Mouse (Mus musculus): ENCODE measurements around the gene Zfp472. TPM values are rescaled to one million over a fixed set of nuclear protein-coding genes. Genes with fewer than 3 reads are reported as not detected.
A peak's percentile ranks its signal among the peaks of the same experiment; 100 is the strongest.

Gene Zfp472
- polyA plus RNA-seq, 1 experiment, result 0.25 TPM

GRCm38 (mm10) chr17:32939831-32940230 lies 25.8 kb upstream of the Zfp472 start:
- Histone ChIP-seq H3K27ac (ENCODE audit: insufficient read depth, low read depth, low read length) (no peak overlapping the region), H3K27me3 (ENCODE audit: control insufficient read depth, insufficient read depth, low read length) (no peaks in the 10 kb centered on the region), H3K36me3 (ENCODE audit: control insufficient read depth, insufficient read depth, low read length) (peaks cover 9% of the 10 kb centered on the region), H3K4me3 (ENCODE audit: low read depth, low read length) (no peak overlapping the region), H3K4me1 (ENCODE audit: control insufficient read depth, insufficient read depth, insufficient read length, low read length) (peaks cover 9% of the 10 kb centered on the region; the same call in 1 of the 2 replicates)
- WGBS, result 76% methylated on average over 4 of the region's 4 CpGs
- TF ChIP-seq POLR2A (IDR thresholded peaks at IDR 0.05; ENCODE audit: low read depth, low read length), result no peak

GRCm38 (mm10) chr17:32943661-32944060 lies 22.0 kb upstream of the Zfp472 start:
- 62% methylated on average over 3 of the region's 3 CpGs for WGBS

GRCm38 (mm10) chr17:32944402-32945035 lies 21.1 kb upstream of the Zfp472 start:
- 39% methylated on average over 3 of the region's 3 CpGs for WGBS
- H3K27me3 ChIP-seq (ENCODE audit: control insufficient read depth, insufficient read depth, low read length), result no peaks in the 10 kb centered on the region

More at GRCm38 (mm10) chr17:32943661-32944060, 22.0 kb upstream of the Zfp472 start:
- TF ChIP-seq POLR2A (IDR thresholded peaks at IDR 0.05; ENCODE audit: low read depth, low read length) (no peak), CTCF (IDR thresholded peaks at IDR 0.05; ENCODE audit: extremely low read depth, insufficient read length, insufficient replicate concordance, low read depth, low read length) (no peak)
- Histone ChIP-seq H3K4me1 (ENCODE audit: control insufficient read depth, insufficient read depth, insufficient read length, low read length) (peaks cover 25% of the 10 kb centered on the region; the same call in 1 of the 2 replicates), H3K4me3 (ENCODE audit: low read depth, low read length) (no peak overlapping the region), H3K27me3 (ENCODE audit: control insufficient read depth, insufficient read depth, low read length) (no peaks in the 10 kb centered on the region), H3K27ac (ENCODE audit: insufficient read depth, low read depth, low read length) (peak overlapping the region; percentile 70), H3K36me3 (ENCODE audit: control insufficient read depth, insufficient read depth, low read length) (peaks cover 9% of the 10 kb centered on the region)

GRCm38 (mm10) chr17:32946716-32947115 lies 18.9 kb upstream of the Zfp472 start:
- H3K4me3 ChIP-seq (ENCODE audit: low read depth, low read length), result peak overlapping the region; percentile 85
- 17% methylated on average over 9 of the region's 9 CpGs for WGBS

More at GRCm38 (mm10) chr17:32944402-32945035, 21.1 kb upstream of the Zfp472 start:
- Histone ChIP-seq H3K4me3 (ENCODE audit: low read depth, low read length) (no peak overlapping the region), H3K36me3 (ENCODE audit: control insufficient read depth, insufficient read depth, low read length) (peaks cover 9% of the 10 kb centered on the region), H3K27ac (ENCODE audit: insufficient read depth, low read depth, low read length) (no peak overlapping the region), H3K4me1 (ENCODE audit: control insufficient read depth, insufficient read depth, insufficient read length, low read length) (peaks cover 25% of the 10 kb centered on the region; the same call in 1 of the 2 replicates)
- TF ChIP-seq CTCF (IDR thresholded peaks at IDR 0.05; ENCODE audit: extremely low read depth, insufficient read length, insufficient replicate concordance, low read depth, low read length) (no peak; the same call in 1 of the 2 replicates), POLR2A (IDR thresholded peaks at IDR 0.05; ENCODE audit: low read depth, low read length) (no peak)

GRCm38 (mm10) chr17:32947215-32947914 lies 18.2 kb upstream of the Zfp472 start, which contains the start of gene Cyp4f13:
Gene Cyp4f13 (minus strand): TSS chr17:32947402.
- Histone ChIP-seq H3K4me1 (ENCODE audit: control insufficient read depth, insufficient read depth, insufficient read length, low read length) (peaks cover 25% of the 10 kb centered on the region), H3K4me3 (ENCODE audit: low read depth, low read length) (peak within 1 kb of the TSS; percentile 85), H3K27ac (ENCODE audit: insufficient read depth, low read depth, low read length) (peak within 1 kb of the TSS; percentile 96), H3K36me3 (ENCODE audit: control insufficient read depth, insufficient read depth, low read length) (0 out of 2 replicates have a peak, but pooled peaks cover 1% of the 10 kb centered on the region), H3K27me3 (ENCODE audit: control insufficient read depth, insufficient read depth, low read length) (no peaks in the 10 kb centered on the region)
- TF ChIP-seq POLR2A (IDR thresholded peaks at IDR 0.05; ENCODE audit: low read depth, low read length), result peak; percentile 91; the same call in 1 of the 2 replicates
- TF ChIP-seq CTCF (IDR thresholded peaks at IDR 0.05; ENCODE audit: extremely low read depth, insufficient read length, insufficient replicate concordance, low read depth, low read length), result no peak
- 2% methylated on average over 12 of the region's 12 CpGs for WGBS

More at GRCm38 (mm10) chr17:32946716-32947115, 18.9 kb upstream of the Zfp472 start:
- peak overlapping the region; percentile 96 for H3K27ac ChIP-seq (ENCODE audit: insufficient read depth, low read depth, low read length)
- TF ChIP-seq POLR2A (IDR thresholded peaks at IDR 0.05; ENCODE audit: low read depth, low read length), result no peak; the same call in 1 of the 2 replicates
- TF ChIP-seq CTCF (IDR thresholded peaks at IDR 0.05; ENCODE audit: extremely low read depth, insufficient read length, insufficient replicate concordance, low read depth, low read length), result no peak
- H3K27me3 ChIP-seq (ENCODE audit: control insufficient read depth, insufficient read depth, low read length), result no peaks in the 10 kb centered on the region
- H3K36me3 ChIP-seq (ENCODE audit: control insufficient read depth, insufficient read depth, low read length), result 0 out of 2 replicates have a peak, but pooled peaks cover 1% of the 10 kb centered on the region
- peaks cover 25% of the 10 kb centered on the region for H3K4me1 ChIP-seq (ENCODE audit: control insufficient read depth, insufficient read depth, insufficient read length, low read length)

- Histone ChIP-seq H3K27ac (ENCODE audit: insufficient read depth, low read depth, low read length) (no peak overlapping the region), H3K4me3 (ENCODE audit: low read depth, low read length) (no peak overlapping the region), H3K36me3 (ENCODE audit: control insufficient read depth, insufficient read depth, low read length) (no peaks in the 10 kb centered on the region), H3K4me1 (ENCODE audit: control insufficient read depth, insufficient read depth, insufficient read length, low read length) (peaks cover 16% of the 10 kb centered on the region), H3K27me3 (ENCODE audit: control insufficient read depth, insufficient read depth, low read length) (no peaks in the 10 kb centered on the region)
- no peak for TF ChIP-seq POLR2A (IDR thresholded peaks at IDR 0.05; ENCODE audit: low read depth, low read length)
- TF ChIP-seq CTCF (IDR thresholded peaks at IDR 0.05; ENCODE audit: extremely low read depth, insufficient read length, insufficient replicate concordance, low read depth, low read length), result no peak
- WGBS, result 78% methylated on average over 3 of the region's 3 CpGs
Observed at GRCm38 (mm10) chr17:32950136-32950535, 15.5 kb upstream of the Zfp472 start.

GRCm38 (mm10) chr17:32951006-32951405 lies 14.6 kb upstream of the Zfp472 start:
- peaks cover 12% of the 10 kb centered on the region for H3K4me1 ChIP-seq (ENCODE audit: control insufficient read depth, insufficient read depth, insufficient read length, low read length)
- no peaks in the 10 kb centered on the region for H3K36me3 ChIP-seq (ENCODE audit: control insufficient read depth, insufficient read depth, low read length)
- TF ChIP-seq POLR2A (IDR thresholded peaks at IDR 0.05; ENCODE audit: low read depth, low read length) (no peak), CTCF (IDR thresholded peaks at IDR 0.05; ENCODE audit: extremely low read depth, insufficient read length, insufficient replicate concordance, low read depth, low read length) (no peak)
- no peak overlapping the region for H3K4me3 ChIP-seq (ENCODE audit: low read depth, low read length)
- WGBS, result 75% methylated on average over 11 of the region's 11 CpGs
- H3K27me3 ChIP-seq (ENCODE audit: control insufficient read depth, insufficient read depth, low read length), result no peaks in the 10 kb centered on the region
- no peak overlapping the region for H3K27ac ChIP-seq (ENCODE audit: insufficient read depth, low read depth, low read length)
